Mouse (Mus musculus): ENCODE results near the gene Slc48a1. TPM values are rescaled to one million over a fixed set of nuclear protein-coding genes. Genes with fewer than 3 reads are reported as not detected.

Gene Slc48a1
- total and polyA plus RNA-seq, 3 experiments: 116 to 299 TPM; not detected in 1

DNA sequence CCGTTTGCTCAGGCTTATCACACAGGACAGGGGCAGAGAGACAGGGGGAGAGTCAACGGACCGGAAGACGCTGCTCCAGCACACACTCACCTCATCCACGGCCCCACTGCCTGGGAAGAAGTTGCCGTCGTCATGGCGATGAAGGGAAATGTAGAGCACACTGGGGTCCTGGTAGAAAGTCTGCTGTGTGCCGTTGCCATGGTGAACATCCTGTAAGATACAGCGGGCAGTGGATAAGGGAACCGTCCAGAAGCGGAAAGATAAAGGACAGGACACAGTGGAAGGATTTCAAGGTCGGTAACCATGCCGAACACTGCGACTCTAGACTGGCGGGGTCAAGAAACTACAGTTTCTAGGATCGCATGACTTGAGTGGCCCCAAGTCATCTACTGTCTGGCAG is 19.8 kb downstream of the Slc48a1 start:
- no peak for DNase-seq (ENCODE audit: low read depth, low spot score)
- H3K27me3 ChIP-seq (ENCODE audit: control insufficient read depth in 1 of 2, insufficient read depth in 2 of 2, low read length in 2 of 2): no peaks in the 10 kb centered on the region
- peaks cover 0 to 73% of the 10 kb centered on the region in 2 experiments; a peak in 2 of 4 replicates for H3K36me3 ChIP-seq (ENCODE audit: control insufficient read depth in 1 of 2, insufficient read depth in 2 of 2, low read length in 2 of 2)
- H3K27ac ChIP-seq (ENCODE audit: control insufficient read depth, low read depth, low read length): no peak overlapping the region
- no peak overlapping the region for H3K9ac ChIP-seq (ENCODE audit: control insufficient read depth, low read depth, low read length, poor library complexity, severe bottlenecking)
- H3K9me3 ChIP-seq (replicated peaks; ENCODE audit: insufficient read depth, low read length): no peaks in the 10 kb centered on the region
- H3K4me3 ChIP-seq (ENCODE audit: control insufficient read depth in 1 of 2, insufficient read depth in 1 of 2, low read depth in 2 of 2, low read length in 2 of 2): no peak overlapping the region
- no peaks in the 10 kb centered on the region for H3K79me2 ChIP-seq (ENCODE audit: control insufficient read depth, insufficient read depth, low read length, poor library complexity)
- TF ChIP-seq ZMIZ1 (IDR thresholded peaks at IDR 0.05; ENCODE audit: low read depth, low read length): 0 out of 2 replicates have a peak, but pooled peaks have one; percentile 3
- no peak for TF ChIP-seq MAX (IDR thresholded peaks at IDR 0.05; ENCODE audit: low read length)
- H3K4me1 ChIP-seq (ENCODE audit: control insufficient read depth in 1 of 2, insufficient read depth in 2 of 2, low read length in 2 of 2): no peaks in the 10 kb centered on the region

DNA sequence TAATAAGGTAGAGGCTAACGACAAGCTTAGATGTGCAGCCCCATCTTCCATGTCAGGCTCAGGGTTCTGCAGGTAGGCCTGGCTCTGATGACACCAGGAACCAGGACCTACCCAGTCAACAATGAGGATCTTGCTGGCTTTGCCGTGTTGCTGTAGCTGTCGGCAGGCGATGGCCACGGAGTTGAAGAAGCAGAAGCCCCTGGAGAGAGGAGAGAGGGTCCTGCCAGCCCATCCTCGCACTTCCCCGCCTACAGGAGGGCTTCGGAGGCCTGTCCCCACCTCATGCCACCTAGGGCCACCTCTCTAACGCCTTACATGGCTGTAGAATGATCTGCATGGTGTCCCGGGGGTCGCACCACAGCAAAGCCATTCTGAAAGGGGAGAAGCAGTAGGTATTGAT is 21.1 kb downstream of the Slc48a1 start:
- no peaks in the 10 kb centered on the region for H3K27me3 ChIP-seq (ENCODE audit: control insufficient read depth in 1 of 2, insufficient read depth in 2 of 2, low read length in 2 of 2)
- no peaks in the 10 kb centered on the region for H3K4me1 ChIP-seq (ENCODE audit: control insufficient read depth in 1 of 2, insufficient read depth in 2 of 2, low read length in 2 of 2)
- no peaks in the 10 kb centered on the region for H3K79me2 ChIP-seq (ENCODE audit: control insufficient read depth, insufficient read depth, low read length, poor library complexity)
- H3K27ac ChIP-seq (ENCODE audit: control insufficient read depth, low read depth, low read length): no peak overlapping the region
- no peak for DNase-seq (ENCODE audit: low read depth, low spot score)
- no peaks in the 10 kb centered on the region for H3K9me3 ChIP-seq (replicated peaks; ENCODE audit: insufficient read depth, low read length)
- H3K4me3 ChIP-seq (ENCODE audit: control insufficient read depth in 1 of 2, insufficient read depth in 1 of 2, low read depth in 2 of 2, low read length in 2 of 2): no peak overlapping the region
- no peak for TF ChIP-seq MAX (IDR thresholded peaks at IDR 0.05; ENCODE audit: low read length)
- TF ChIP-seq TCF12 (IDR thresholded peaks at IDR 0.05; ENCODE audit: low read depth, low read length): no peak
- TF ChIP-seq MYB (IDR thresholded peaks at IDR 0.05; ENCODE audit: low read depth, low read length): no peak
- TF ChIP-seq RAD21 (IDR thresholded peaks at IDR 0.05; ENCODE audit: low read depth, low read length): no peak
- no peak for TF ChIP-seq TBP (IDR thresholded peaks at IDR 0.05; ENCODE audit: low read depth, low read length)
- no peak overlapping the region for H3K9ac ChIP-seq (ENCODE audit: control insufficient read depth, low read depth, low read length, poor library complexity, severe bottlenecking)
- peaks cover 0 to 67% of the 10 kb centered on the region in 2 experiments; a peak in 2 of 4 replicates for H3K36me3 ChIP-seq (ENCODE audit: control insufficient read depth in 1 of 2, insufficient read depth in 2 of 2, low read length in 2 of 2)

- Histone ChIP-seq H3K9me3 (replicated peaks; ENCODE audit: insufficient read depth, low read length) (no peaks in the 10 kb centered on the region), H3K4me3 (ENCODE audit: control insufficient read depth in 1 of 2, insufficient read depth in 1 of 2, low read depth in 2 of 2, low read length in 2 of 2) (no peak overlapping the region), H3K4me1 (ENCODE audit: control insufficient read depth in 1 of 2, insufficient read depth in 2 of 2, low read length in 2 of 2) (no peaks in the 10 kb centered on the region), H3K36me3 (ENCODE audit: control insufficient read depth in 1 of 2, insufficient read depth in 2 of 2, low read length in 2 of 2) (peaks cover 0 to 72% of the 10 kb centered on the region in 2 experiments; a peak in 2 of 4 replicates), H3K9ac (ENCODE audit: control insufficient read depth, low read depth, low read length, poor library complexity, severe bottlenecking) (no peak overlapping the region), H3K27me3 (ENCODE audit: control insufficient read depth in 1 of 2, insufficient read depth in 2 of 2, low read length in 2 of 2) (no peaks in the 10 kb centered on the region), H3K79me2 (ENCODE audit: control insufficient read depth, insufficient read depth, low read length, poor library complexity) (no peaks in the 10 kb centered on the region), H3K27ac (ENCODE audit: control insufficient read depth, low read depth, low read length) (no peak overlapping the region)
- TF ChIP-seq ZMIZ1 (IDR thresholded peaks at IDR 0.05; ENCODE audit: low read depth, low read length) (no peak), TAL1 (IDR thresholded peaks at IDR 0.05; ENCODE audit: low read length) (no peak), E2F4 (IDR thresholded peaks at IDR 0.05; ENCODE audit: borderline replicate concordance, low read depth, low read length) (no peak), CTCF (IDR thresholded peaks at IDR 0.05 in 2 of 3, conservative IDR thresholded peaks at IDR 0.05 in 1 of 3; ENCODE audit: control insufficient read depth in 1 of 3, insufficient read depth in 1 of 3, low read depth in 2 of 3, low read length in 3 of 3, poor library complexity in 1 of 3, severe bottlenecking in 1 of 3) (no peak), POLR2AphosphoS5 (IDR thresholded peaks at IDR 0.05; ENCODE audit: borderline replicate concordance, low read depth, low read length) (no peak), SIN3A (IDR thresholded peaks at IDR 0.05; ENCODE audit: low read length) (no peak), USF2 (IDR thresholded peaks at IDR 0.05; ENCODE audit: borderline replicate concordance in 1 of 2, insufficient read depth in 1 of 2, low read depth in 1 of 2, low read length in 2 of 2) (no peak), ETS1 (IDR thresholded peaks at IDR 0.05; ENCODE audit: low read depth, low read length) (no peak)
- DNase-seq (ENCODE audit: low read depth, low spot score): no peak
These were observed 22.5 kb downstream of the Slc48a1 start for GRCm38 (mm10) chr15:97800853-97801252.

Measured in MEL (cell line).